In the genomic region with DNA sequence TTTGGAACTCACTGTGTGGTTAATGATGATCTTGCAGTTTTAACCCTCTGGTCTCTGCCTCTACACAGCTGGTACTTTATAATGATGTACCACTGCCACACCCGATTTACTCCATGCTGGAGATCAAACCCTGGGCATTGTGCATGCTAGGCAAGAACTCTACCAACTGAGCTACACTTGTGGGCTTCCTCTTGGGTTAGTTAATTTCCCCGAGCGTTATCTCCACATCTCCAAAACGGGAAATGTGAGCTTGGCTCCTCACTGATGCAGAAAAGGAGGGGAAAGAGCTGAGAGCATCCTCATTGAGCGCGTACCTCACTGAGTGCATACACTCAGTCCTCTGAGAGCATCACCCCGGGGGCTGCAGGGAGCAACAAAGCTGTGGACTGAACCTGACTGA, we compare ENCODE assay signal across 14 mouse cellular contexts.
"Had no signal": no experiment of that assay in that cellular context is flagged by ENCODE, and none has a peak within 500 bp of the region (broad histone marks: within the 10 kb centered on the region; RNA-seq: fewer than 3 reads in every experiment).

No protein-coding gene starts in this region.

- H3K27ac ChIP-seq: kidney, postnatal 0 days; left cerebral cortex, adult 2 months; liver, embryonic 14.5 days; macrophage had no signal

- H3K9ac ChIP-seq: liver, embryonic 14.5 days; liver, postnatal 0 days; lung, embryonic 14.5 days had no signal

- H3K4me3 ChIP-seq: left cerebral cortex, adult 2 months had no signal

- ATAC-seq: liver, postnatal 0 days; lung, postnatal 0 days had no signal

- DNase-seq: kidney, adult 2 months; kidney, postnatal 25 days; layer of hippocampus, postnatal 36 days; liver, postnatal 0 days; lung, embryonic 14.5 days; midbrain, embryonic 14.5 days; thymus, adult 18-20 months; thymus, postnatal 4 days had no signal

- H3K4me2 ChIP-seq: lung, embryonic 14.5 days; midbrain, embryonic 11.5 days had no signal
